Mouse (Mus musculus): ENCODE measurements around the gene Arl4c. TPM values are rescaled to one million over a fixed set of nuclear protein-coding genes. Genes with fewer than 3 reads are reported as not detected.
"Not testable (repeated sequence)": the region's sequence is repeated elsewhere in the genome, so short reads cannot be mapped to it uniquely, and the experiment has no call there.

The Arl4c gene
- polyA plus RNA-seq, 1 experiment from 2014 or later: 1.5 TPM

- WGBS (ENCODE audit: insufficient replicate concordance): 66% methylated on average over 2 of the region's 2 CpGs
- DNase-seq (no peak), ATAC-seq (no peak)
- Histone ChIP-seq H3K27ac (ENCODE audit: low read depth) (no peak overlapping the region), H3K4me1 (ENCODE audit: insufficient read depth) (peaks cover 4% of the 10 kb centered on the region), H3K27me3 (ENCODE audit: insufficient read depth, low read length) (no peaks in the 10 kb centered on the region), H3K4me2 (ENCODE audit: low read depth, low read length) (no peak overlapping the region), H3K9ac (replicated peaks) (no peak overlapping the region), H3K4me3 (ENCODE audit: low read depth, low read length) (no peak overlapping the region), H3K9me3 (ENCODE audit: low read length) (no peaks in the 10 kb centered on the region), H3K36me3 (replicated peaks; ENCODE audit: insufficient read depth, low read length) (no peaks in the 10 kb centered on the region)
- TF ChIP-seq CTCF (IDR thresholded peaks at IDR 0.05; ENCODE audit: low read depth): no peak
- TF ChIP-seq EP300 (IDR thresholded peaks at IDR 0.05; ENCODE audit: low read depth): no peak
These were observed 60.3 kb downstream of the Arl4c start for GRCm38 (mm10) chr1:88641678-88642215.

- Histone ChIP-seq H3K4me2 (ENCODE audit: low read depth, low read length) (no peak overlapping the region), H3K4me3 (ENCODE audit: low read depth, low read length) (no peak overlapping the region), H3K27ac (ENCODE audit: low read depth) (no peak overlapping the region), H3K4me1 (ENCODE audit: insufficient read depth) (peaks cover 6% of the 10 kb centered on the region), H3K9me3 (ENCODE audit: low read length) (no peaks in the 10 kb centered on the region), H3K36me3 (replicated peaks; ENCODE audit: insufficient read depth, low read length) (no peaks in the 10 kb centered on the region), H3K27me3 (ENCODE audit: insufficient read depth, low read length) (no peaks in the 10 kb centered on the region), H3K9ac (replicated peaks) (no peak overlapping the region)
- 77% methylated on average over 3 of the region's 3 CpGs for WGBS (ENCODE audit: insufficient replicate concordance)
- ATAC-seq (no peak), DNase-seq (no peak)
- TF ChIP-seq EP300 (IDR thresholded peaks at IDR 0.05; ENCODE audit: low read depth): no peak
- no peak for TF ChIP-seq CTCF (IDR thresholded peaks at IDR 0.05; ENCODE audit: low read depth)
These were observed 60.8 kb downstream of the Arl4c start for GRCm38 (mm10) chr1:88641194-88641593.

GRCm38 (mm10) chr1:88639432-88640281 lies 62.4 kb downstream of the Arl4c start:
- H3K27me3 ChIP-seq (ENCODE audit: insufficient read depth, low read length): no peaks in the 10 kb centered on the region
- ATAC-seq: 0 out of 2 replicates have a peak, but pooled peaks have one; percentile 23
- 30% methylated on average over 10 of the region's 10 CpGs for WGBS (ENCODE audit: insufficient replicate concordance)
- DNase-seq: no peak
- no peaks in the 10 kb centered on the region for H3K36me3 ChIP-seq (replicated peaks; ENCODE audit: insufficient read depth, low read length)
- no peaks in the 10 kb centered on the region for H3K9me3 ChIP-seq (ENCODE audit: low read length)
- TF ChIP-seq CTCF (IDR thresholded peaks at IDR 0.05; ENCODE audit: low read depth): no peak
- TF ChIP-seq EP300 (IDR thresholded peaks at IDR 0.05; ENCODE audit: low read depth): no peak
- no peak overlapping the region for H3K27ac ChIP-seq (ENCODE audit: low read depth)
- H3K4me3 ChIP-seq (ENCODE audit: low read depth, low read length): no peak overlapping the region
- H3K9ac ChIP-seq (replicated peaks): no peak overlapping the region
- peaks cover 11% of the 10 kb centered on the region for H3K4me1 ChIP-seq (ENCODE audit: insufficient read depth)
- no peak overlapping the region for H3K4me2 ChIP-seq (ENCODE audit: low read depth, low read length)

GRCm38 (mm10) chr1:88638622-88639021 lies 63.4 kb downstream of the Arl4c start:
- ATAC-seq (no peak), DNase-seq (no peak)
- WGBS (ENCODE audit: insufficient replicate concordance): 59% methylated on average over 4 of the region's 4 CpGs
- no peak overlapping the region for H3K27ac ChIP-seq (ENCODE audit: low read depth)
- TF ChIP-seq EP300 (IDR thresholded peaks at IDR 0.05; ENCODE audit: low read depth) (no peak), CTCF (IDR thresholded peaks at IDR 0.05; ENCODE audit: low read depth) (no peak)
- no peaks in the 10 kb centered on the region for H3K27me3 ChIP-seq (ENCODE audit: insufficient read depth, low read length)
- no peaks in the 10 kb centered on the region for H3K9me3 ChIP-seq (ENCODE audit: low read length)
- H3K4me3 ChIP-seq (ENCODE audit: low read depth, low read length): no peak overlapping the region
- no peaks in the 10 kb centered on the region for H3K36me3 ChIP-seq (replicated peaks; ENCODE audit: insufficient read depth, low read length)
- no peak overlapping the region for H3K4me2 ChIP-seq (ENCODE audit: low read depth, low read length)
- no peak overlapping the region for H3K9ac ChIP-seq (replicated peaks)
- H3K4me1 ChIP-seq (ENCODE audit: insufficient read depth): peaks cover 11% of the 10 kb centered on the region

GRCm38 (mm10) chr1:88636579-88637161 lies 65.4 kb downstream of the Arl4c start:
- WGBS (ENCODE audit: insufficient replicate concordance): 49% methylated on average over 2 of the region's 2 CpGs
- not testable (repeated sequence) for ATAC-seq; H3K9me3 ChIP-seq (ENCODE audit: low read length); H3K4me2 ChIP-seq (ENCODE audit: low read depth, low read length); H3K9ac ChIP-seq (replicated peaks); DNase-seq; H3K27me3 ChIP-seq (ENCODE audit: insufficient read depth, low read length); H3K36me3 ChIP-seq (replicated peaks; ENCODE audit: insufficient read depth, low read length); H3K4me3 ChIP-seq (ENCODE audit: low read depth, low read length)
- Histone ChIP-seq H3K4me1 (ENCODE audit: insufficient read depth) (peaks cover 11% of the 10 kb centered on the region), H3K27ac (ENCODE audit: low read depth) (0 out of 2 replicates have a peak overlapping the region, but pooled peaks have one; percentile 36)

- WGBS (ENCODE audit: insufficient replicate concordance): 27% methylated on average over 12 of the region's 12 CpGs
- Histone ChIP-seq H3K27ac (ENCODE audit: low read depth) (peak overlapping the region; percentile 36; the same call in 1 of the 2 replicates), H3K4me2 (ENCODE audit: low read depth, low read length) (peak overlapping the region; percentile 11; the same call in 1 of the 2 replicates), H3K36me3 (replicated peaks; ENCODE audit: insufficient read depth, low read length) (no peaks in the 10 kb centered on the region), H3K4me1 (ENCODE audit: insufficient read depth) (peaks cover 11% of the 10 kb centered on the region), H3K9me3 (ENCODE audit: low read length) (no peaks in the 10 kb centered on the region), H3K4me3 (ENCODE audit: low read depth, low read length) (no peak overlapping the region), H3K9ac (replicated peaks) (no peak overlapping the region), H3K27me3 (ENCODE audit: insufficient read depth, low read length) (no peaks in the 10 kb centered on the region)
- TF ChIP-seq EP300 (IDR thresholded peaks at IDR 0.05; ENCODE audit: low read depth): no peak
- TF ChIP-seq CTCF (IDR thresholded peaks at IDR 0.05; ENCODE audit: low read depth): peak; percentile 24; the same call in 1 of the 2 replicates
- no peak for DNase-seq
- peak; percentile 45 for ATAC-seq
These were observed 66.4 kb downstream of the Arl4c start for GRCm38 (mm10) chr1:88635659-88636058.

Data from liver, postnatal 0 days (tissue).